Mouse (Mus musculus): ENCODE measurements at regions not wholly inside any gene's neighbourhood (a gene's known extent, or its start where the extent isn't known, plus 50 kb on each side); places are given as distances from the start of the nearest gene placed in this dataset.

DNA sequence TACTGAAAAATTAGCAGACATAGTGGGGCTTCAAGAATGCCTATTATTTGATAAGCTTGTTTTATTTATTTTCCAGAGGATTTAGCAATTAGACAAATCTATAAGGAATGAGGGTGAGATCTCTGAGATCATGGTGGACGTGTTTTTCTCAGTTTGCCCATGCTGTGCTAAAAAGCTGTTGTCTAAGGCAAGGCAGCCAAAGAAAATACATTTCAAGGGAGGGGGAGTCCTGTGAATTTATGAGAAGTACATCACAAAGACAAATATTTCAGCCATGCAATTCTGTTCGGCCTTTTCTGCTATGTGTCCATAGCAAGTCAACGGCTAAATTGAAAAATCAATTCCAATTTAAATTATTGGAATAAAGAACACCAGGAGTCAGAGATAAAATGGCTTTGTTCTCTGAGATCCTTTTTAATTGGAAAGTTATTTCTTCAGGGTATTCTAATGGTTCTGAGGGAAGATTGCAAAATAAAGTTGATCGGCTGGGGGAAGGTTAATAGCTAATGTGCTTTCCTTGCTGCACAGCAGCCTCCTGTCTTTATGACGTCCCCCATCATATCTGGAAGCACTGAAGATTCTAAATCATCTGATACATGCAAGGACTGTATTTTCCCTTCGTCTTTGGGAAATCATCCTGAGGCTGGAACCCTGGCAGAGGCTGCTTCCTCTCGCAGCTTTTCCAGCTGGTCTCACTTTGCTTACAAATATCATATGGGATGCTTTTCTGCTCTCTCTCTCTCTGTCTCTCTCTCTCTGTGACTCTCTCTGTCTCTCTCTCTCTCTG is 609.3 kb downstream of the Dach1 start:
- 41% methylated on average over 7 of the region's 7 CpGs for WGBS
- peaks cover 3% of the 10 kb centered on the region; the same call in 1 of the 2 replicates for H3K4me1 ChIP-seq (replicated peaks; ENCODE audit: control insufficient read depth, insufficient read depth, low read length)
- H3K9ac ChIP-seq (ENCODE audit: low read length) = no peak overlapping the region
- H3K4me2 ChIP-seq (ENCODE audit: low read depth, low read length) = no peak overlapping the region
- no peaks in the 10 kb centered on the region for H3K9me3 ChIP-seq (ENCODE audit: control insufficient read depth, low read length)
- no peak overlapping the region for H3K4me3 ChIP-seq (ENCODE audit: low read length)
- 0 out of 2 replicates have a peak, but pooled peaks have one; percentile 12 for ATAC-seq (ENCODE audit: low read depth)
- no peaks in the 10 kb centered on the region for H3K36me3 ChIP-seq (ENCODE audit: control insufficient read depth, insufficient read depth, low read length)
- H3K27me3 ChIP-seq (ENCODE audit: control insufficient read depth, insufficient read depth, low read depth, low read length) = no peaks in the 10 kb centered on the region
- H3K27ac ChIP-seq (ENCODE audit: low read length) = peak overlapping the region; percentile 7; the same call in 1 of the 2 replicates

DNA sequence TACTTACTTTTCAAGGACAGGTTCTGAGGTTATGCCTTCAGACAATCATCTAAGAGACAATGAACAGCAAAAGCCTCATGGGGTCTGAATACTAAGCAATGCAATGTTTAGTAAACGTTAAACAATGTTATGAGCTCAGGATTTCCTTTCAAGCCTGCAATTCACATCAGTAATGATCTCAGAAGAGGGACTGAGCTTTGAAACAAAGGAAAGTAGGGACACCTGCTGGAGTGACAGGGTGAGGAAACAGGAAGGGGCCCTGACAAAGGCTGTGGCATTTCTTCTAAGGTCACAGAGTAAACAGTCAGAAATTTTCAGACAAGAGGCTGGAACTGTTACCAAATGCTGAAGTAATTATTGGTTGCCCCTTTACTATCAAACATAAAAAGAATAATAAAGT is 610.0 kb downstream of the Dach1 start:
- no peaks in the 10 kb centered on the region for H3K36me3 ChIP-seq (ENCODE audit: control insufficient read depth, insufficient read depth, low read length)
- H3K9ac ChIP-seq (ENCODE audit: low read length) = no peak overlapping the region
- no peak overlapping the region for H3K4me2 ChIP-seq (ENCODE audit: low read depth, low read length)
- peak; percentile 78 for ATAC-seq (ENCODE audit: low read depth)
- peaks cover 3% of the 10 kb centered on the region; the same call in 1 of the 2 replicates for H3K4me1 ChIP-seq (replicated peaks; ENCODE audit: control insufficient read depth, insufficient read depth, low read length)
- H3K4me3 ChIP-seq (ENCODE audit: low read length) = no peak overlapping the region
- 6% methylated on average over 1 of the region's 1 CpGs for WGBS
- H3K9me3 ChIP-seq (ENCODE audit: control insufficient read depth, low read length) = no peaks in the 10 kb centered on the region
- no peaks in the 10 kb centered on the region for H3K27me3 ChIP-seq (ENCODE audit: control insufficient read depth, insufficient read depth, low read depth, low read length)
- H3K27ac ChIP-seq (ENCODE audit: low read length) = no peak overlapping the region

DNA sequence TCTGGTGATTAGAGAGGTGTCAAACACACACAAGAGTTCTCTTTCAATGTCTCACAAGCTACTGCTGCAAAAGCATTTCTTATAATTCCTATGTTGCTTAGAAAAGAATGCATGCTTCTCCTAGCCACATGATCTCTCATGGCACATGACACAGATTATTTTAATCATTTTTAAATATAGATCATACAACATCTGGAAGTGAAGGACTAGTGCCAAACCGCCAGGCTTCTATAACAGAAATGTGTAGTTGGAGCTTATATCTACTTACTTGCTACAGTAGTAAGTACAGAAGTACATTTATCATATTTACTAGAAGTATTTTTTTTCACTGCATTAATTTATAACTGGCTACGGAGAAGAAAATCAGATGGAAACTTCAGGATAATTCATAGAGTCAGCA is 611.3 kb downstream of the Dach1 start:
- Histone ChIP-seq H3K4me3 (ENCODE audit: low read length) (no peak overlapping the region), H3K9ac (ENCODE audit: low read length) (no peak overlapping the region), H3K27ac (ENCODE audit: low read length) (no peak overlapping the region), H3K36me3 (ENCODE audit: control insufficient read depth, insufficient read depth, low read length) (no peaks in the 10 kb centered on the region), H3K9me3 (ENCODE audit: control insufficient read depth, low read length) (no peaks in the 10 kb centered on the region), H3K4me1 (replicated peaks; ENCODE audit: control insufficient read depth, insufficient read depth, low read length) (peaks cover 3% of the 10 kb centered on the region; the same call in 1 of the 2 replicates), H3K27me3 (ENCODE audit: control insufficient read depth, insufficient read depth, low read depth, low read length) (no peaks in the 10 kb centered on the region), H3K4me2 (ENCODE audit: low read depth, low read length) (no peak overlapping the region)
- peak; percentile 60; the same call in 1 of the 2 replicates for ATAC-seq (ENCODE audit: low read depth)
- 50% methylated on average over 2 of the region's 2 CpGs for WGBS

DNA sequence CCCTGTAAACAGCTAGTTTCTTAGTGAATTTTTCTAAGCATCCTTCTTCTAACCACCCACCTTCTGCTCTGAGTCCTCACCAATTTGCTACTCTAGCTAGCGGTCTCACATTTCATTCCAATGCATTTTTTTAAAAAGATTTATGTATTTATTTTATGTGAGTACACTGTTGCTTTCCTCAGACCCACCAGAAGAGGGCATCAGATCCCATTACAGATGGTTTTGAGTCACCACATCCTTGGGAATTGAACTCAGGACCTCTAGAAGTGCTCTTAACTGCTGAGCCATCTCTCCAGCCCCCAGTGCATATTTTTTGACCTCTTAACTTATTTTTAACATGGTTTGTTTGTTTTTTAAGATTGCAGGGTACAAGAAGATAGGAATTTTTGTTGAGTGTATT is 611.7 kb downstream of the Dach1 start:
- Histone ChIP-seq H3K36me3 (ENCODE audit: control insufficient read depth, insufficient read depth, low read length) (no peaks in the 10 kb centered on the region), H3K4me1 (replicated peaks; ENCODE audit: control insufficient read depth, insufficient read depth, low read length) (peaks cover 3% of the 10 kb centered on the region; the same call in 1 of the 2 replicates), H3K4me2 (ENCODE audit: low read depth, low read length) (no peak overlapping the region), H3K9me3 (ENCODE audit: control insufficient read depth, low read length) (no peaks in the 10 kb centered on the region), H3K27me3 (ENCODE audit: control insufficient read depth, insufficient read depth, low read depth, low read length) (no peaks in the 10 kb centered on the region), H3K27ac (ENCODE audit: low read length) (no peak overlapping the region), H3K4me3 (ENCODE audit: low read length) (no peak overlapping the region), H3K9ac (ENCODE audit: low read length) (no peak overlapping the region)
- 91% methylated on average over 1 of the region's 1 CpGs for WGBS
- ATAC-seq (ENCODE audit: low read depth) = no peak

DNA sequence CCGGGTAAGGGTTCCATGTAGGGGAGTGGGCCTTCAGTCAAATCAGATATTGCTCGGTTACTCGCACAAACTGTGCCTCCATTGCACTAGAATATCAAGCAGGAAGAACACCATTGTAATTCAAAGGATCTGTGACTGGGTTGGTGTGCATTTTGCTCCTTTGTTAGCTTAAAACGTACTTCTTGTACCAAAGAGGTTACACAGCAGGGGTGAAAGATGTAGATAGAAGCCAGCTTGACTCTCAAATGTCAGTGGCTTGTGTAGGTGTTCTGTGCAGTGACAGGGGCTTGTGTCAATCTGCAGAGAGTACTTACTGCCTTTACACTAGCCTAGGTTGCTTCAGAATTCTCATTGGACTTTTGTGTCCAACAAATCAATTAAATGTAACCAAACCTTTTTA is 623.3 kb downstream of the Dach1 start:
- H3K9ac ChIP-seq (ENCODE audit: low read length) = no peak overlapping the region
- no peak overlapping the region for H3K4me2 ChIP-seq (ENCODE audit: low read depth, low read length)
- H3K4me1 ChIP-seq (replicated peaks; ENCODE audit: control insufficient read depth, insufficient read depth, low read length) = no peaks in the 10 kb centered on the region
- no peaks in the 10 kb centered on the region for H3K9me3 ChIP-seq (ENCODE audit: control insufficient read depth, low read length)
- H3K36me3 ChIP-seq (ENCODE audit: control insufficient read depth, insufficient read depth, low read length) = no peaks in the 10 kb centered on the region
- WGBS = 78% methylated on average over 4 of the region's 4 CpGs
- ATAC-seq (ENCODE audit: low read depth) = no peak
- no peaks in the 10 kb centered on the region for H3K27me3 ChIP-seq (ENCODE audit: control insufficient read depth, insufficient read depth, low read depth, low read length)
- H3K27ac ChIP-seq (ENCODE audit: low read length) = no peak overlapping the region
- H3K4me3 ChIP-seq (ENCODE audit: low read length) = no peak overlapping the region

DNA sequence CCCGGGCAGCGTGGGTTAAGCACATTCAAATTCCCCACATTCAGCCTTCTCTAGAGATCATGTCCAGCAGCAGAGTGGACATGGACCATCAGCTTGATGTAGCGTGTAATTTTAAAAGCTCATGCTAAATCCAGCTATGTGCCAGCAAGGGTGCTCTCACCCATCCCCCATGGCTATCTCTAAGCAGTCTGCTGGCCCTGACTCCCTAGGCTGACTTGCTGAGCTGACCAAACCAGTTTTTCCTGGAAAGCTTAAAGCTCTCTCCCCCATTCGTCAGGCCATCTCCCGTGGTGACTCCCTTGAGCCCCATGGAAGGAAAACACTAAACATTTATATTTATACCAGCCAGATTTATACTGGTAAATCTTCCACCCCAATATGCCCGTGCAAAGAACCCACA is 625.3 kb downstream of the Dach1 start:
- WGBS = 62% methylated on average over 6 of the region's 6 CpGs
- Histone ChIP-seq H3K27ac (ENCODE audit: low read length) (no peak overlapping the region), H3K4me3 (ENCODE audit: low read length) (no peak overlapping the region), H3K9me3 (ENCODE audit: control insufficient read depth, low read length) (no peaks in the 10 kb centered on the region), H3K36me3 (ENCODE audit: control insufficient read depth, insufficient read depth, low read length) (no peaks in the 10 kb centered on the region), H3K4me1 (replicated peaks; ENCODE audit: control insufficient read depth, insufficient read depth, low read length) (no peaks in the 10 kb centered on the region), H3K27me3 (ENCODE audit: control insufficient read depth, insufficient read depth, low read depth, low read length) (no peaks in the 10 kb centered on the region), H3K9ac (ENCODE audit: low read length) (no peak overlapping the region), H3K4me2 (ENCODE audit: low read depth, low read length) (no peak overlapping the region)
- peak; percentile 87 for ATAC-seq (ENCODE audit: low read depth)

DNA sequence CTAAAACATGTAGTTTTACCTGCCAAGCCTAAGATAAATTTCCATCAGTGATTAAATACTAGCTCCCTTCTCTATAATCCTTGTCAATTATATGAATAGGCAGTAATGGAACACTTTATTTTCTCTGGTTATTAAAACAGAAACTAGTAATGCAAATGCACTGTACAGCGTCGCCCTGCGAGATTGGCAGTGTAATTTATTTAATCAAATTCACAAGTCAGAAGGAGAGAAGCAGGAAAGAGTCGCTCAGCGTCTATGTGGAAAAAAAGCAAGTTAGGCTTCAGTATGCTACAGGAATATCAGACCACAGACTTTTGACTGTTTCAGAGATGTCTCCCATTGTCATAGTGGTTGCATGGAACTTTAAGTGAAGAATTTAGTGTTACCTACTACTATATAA is 632.6 kb downstream of the Dach1 start:
- Histone ChIP-seq H3K9ac (ENCODE audit: low read length) (no peak overlapping the region), H3K36me3 (ENCODE audit: control insufficient read depth, insufficient read depth, low read length) (no peaks in the 10 kb centered on the region), H3K9me3 (ENCODE audit: control insufficient read depth, low read length) (no peaks in the 10 kb centered on the region), H3K27me3 (ENCODE audit: control insufficient read depth, insufficient read depth, low read depth, low read length) (no peaks in the 10 kb centered on the region), H3K4me1 (replicated peaks; ENCODE audit: control insufficient read depth, insufficient read depth, low read length) (no peaks in the 10 kb centered on the region), H3K27ac (ENCODE audit: low read length) (no peak overlapping the region), H3K4me2 (ENCODE audit: low read depth, low read length) (no peak overlapping the region), H3K4me3 (ENCODE audit: low read length) (no peak overlapping the region)
- 87% methylated on average over 5 of the region's 5 CpGs for WGBS
- ATAC-seq (ENCODE audit: low read depth) = no peak

DNA sequence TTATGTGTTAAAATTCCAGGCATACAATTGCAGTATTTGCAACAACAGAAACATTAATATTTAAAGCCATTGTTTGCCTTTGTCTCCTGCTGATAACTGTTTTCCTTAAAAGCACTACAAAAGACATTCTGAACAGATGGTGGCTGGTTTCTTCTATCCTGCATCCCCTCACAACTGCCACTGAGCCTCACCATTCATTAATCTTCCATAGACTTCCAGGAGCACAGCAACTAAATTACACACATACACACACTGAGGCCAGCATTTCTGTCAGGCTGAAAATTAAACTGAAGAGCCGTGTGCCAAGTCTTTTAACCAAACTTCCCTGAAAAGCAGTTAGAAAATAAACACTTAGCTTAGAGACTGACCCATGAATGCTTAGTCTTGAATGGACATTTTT is 658.2 kb downstream of the Dach1 start:
- Histone ChIP-seq H3K27ac (ENCODE audit: low read length) (no peak overlapping the region), H3K4me2 (ENCODE audit: low read depth, low read length) (no peak overlapping the region), H3K36me3 (ENCODE audit: control insufficient read depth, insufficient read depth, low read length) (no peaks in the 10 kb centered on the region), H3K27me3 (ENCODE audit: control insufficient read depth, insufficient read depth, low read depth, low read length) (no peaks in the 10 kb centered on the region), H3K9me3 (ENCODE audit: control insufficient read depth, low read length) (no peaks in the 10 kb centered on the region), H3K4me1 (replicated peaks; ENCODE audit: control insufficient read depth, insufficient read depth, low read length) (no peaks in the 10 kb centered on the region), H3K4me3 (ENCODE audit: low read length) (no peak overlapping the region), H3K9ac (ENCODE audit: low read length) (no peak overlapping the region)
- no peak for ATAC-seq (ENCODE audit: low read depth)
- 21% methylated on average over 1 of the region's 1 CpGs for WGBS

DNA sequence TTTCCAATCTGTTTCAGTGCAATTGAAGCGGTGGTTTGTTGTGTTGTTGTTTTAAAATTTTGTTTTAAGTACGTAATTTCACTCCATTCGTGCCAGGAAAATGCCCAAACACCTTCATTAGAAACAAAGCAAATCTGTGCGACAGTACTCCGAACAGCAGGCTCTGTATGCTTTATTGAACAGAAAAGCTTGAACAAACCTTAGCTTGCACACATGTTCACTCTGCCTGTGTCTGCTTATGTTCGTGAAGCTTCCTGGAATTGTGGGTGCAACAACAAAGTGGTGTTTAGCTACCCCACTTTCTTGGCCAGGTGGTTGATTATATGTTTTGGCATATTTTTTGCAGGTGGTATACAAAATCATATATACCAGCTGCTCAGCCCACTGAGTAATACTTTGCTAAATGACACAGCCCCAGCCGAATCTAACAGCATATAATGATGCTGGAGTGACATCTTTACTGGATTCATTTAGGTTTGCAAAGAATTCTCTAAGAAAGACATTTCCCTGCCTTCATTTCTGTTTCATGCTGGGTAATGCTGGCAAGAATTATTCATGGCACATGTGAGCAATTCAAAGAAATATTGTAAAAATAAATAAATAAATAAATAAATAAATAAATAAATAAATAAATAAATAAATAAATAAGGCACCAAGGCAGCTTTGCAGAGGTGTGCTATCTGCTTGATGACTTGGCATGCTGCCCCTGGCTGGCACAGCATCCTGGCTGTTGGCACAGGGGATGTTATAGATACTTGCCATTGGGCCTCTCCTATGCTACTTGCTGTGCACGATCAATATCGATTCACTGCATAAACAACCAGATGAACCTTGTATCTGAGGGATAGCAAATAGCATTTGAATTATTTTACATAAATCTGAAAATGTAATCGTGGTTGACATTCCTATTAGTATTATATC is 679.9 kb downstream of the Dach1 start:
- no peaks in the 10 kb centered on the region for H3K27me3 ChIP-seq (ENCODE audit: control insufficient read depth, insufficient read depth, low read depth, low read length)
- H3K4me1 ChIP-seq (replicated peaks; ENCODE audit: control insufficient read depth, insufficient read depth, low read length) = no peaks in the 10 kb centered on the region
- no peak overlapping the region for H3K4me3 ChIP-seq (ENCODE audit: low read length)
- no peak for ATAC-seq (ENCODE audit: low read depth)
- WGBS = 87% methylated on average over 10 of the region's 10 CpGs
- H3K27ac ChIP-seq (ENCODE audit: low read length) = no peak overlapping the region
- no peak overlapping the region for H3K9ac ChIP-seq (ENCODE audit: low read length)
- H3K36me3 ChIP-seq (ENCODE audit: control insufficient read depth, insufficient read depth, low read length) = no peaks in the 10 kb centered on the region
- H3K9me3 ChIP-seq (ENCODE audit: control insufficient read depth, low read length) = no peaks in the 10 kb centered on the region
- no peak overlapping the region for H3K4me2 ChIP-seq (ENCODE audit: low read depth, low read length)

Measured in lung, embryonic 16.5 days (tissue).